Mouse (Mus musculus): ENCODE data around the gene Tbpl1. TPM values are rescaled to one million over a fixed set of nuclear protein-coding genes. Genes with fewer than 3 reads are reported as not detected.

The Tbpl1 gene
- polyA plus RNA-seq (2015; fragmentation: Nextera tagmentation; extraction: Ambion mirVana) = 124 and 127 TPM in 2 replicates

DNA sequence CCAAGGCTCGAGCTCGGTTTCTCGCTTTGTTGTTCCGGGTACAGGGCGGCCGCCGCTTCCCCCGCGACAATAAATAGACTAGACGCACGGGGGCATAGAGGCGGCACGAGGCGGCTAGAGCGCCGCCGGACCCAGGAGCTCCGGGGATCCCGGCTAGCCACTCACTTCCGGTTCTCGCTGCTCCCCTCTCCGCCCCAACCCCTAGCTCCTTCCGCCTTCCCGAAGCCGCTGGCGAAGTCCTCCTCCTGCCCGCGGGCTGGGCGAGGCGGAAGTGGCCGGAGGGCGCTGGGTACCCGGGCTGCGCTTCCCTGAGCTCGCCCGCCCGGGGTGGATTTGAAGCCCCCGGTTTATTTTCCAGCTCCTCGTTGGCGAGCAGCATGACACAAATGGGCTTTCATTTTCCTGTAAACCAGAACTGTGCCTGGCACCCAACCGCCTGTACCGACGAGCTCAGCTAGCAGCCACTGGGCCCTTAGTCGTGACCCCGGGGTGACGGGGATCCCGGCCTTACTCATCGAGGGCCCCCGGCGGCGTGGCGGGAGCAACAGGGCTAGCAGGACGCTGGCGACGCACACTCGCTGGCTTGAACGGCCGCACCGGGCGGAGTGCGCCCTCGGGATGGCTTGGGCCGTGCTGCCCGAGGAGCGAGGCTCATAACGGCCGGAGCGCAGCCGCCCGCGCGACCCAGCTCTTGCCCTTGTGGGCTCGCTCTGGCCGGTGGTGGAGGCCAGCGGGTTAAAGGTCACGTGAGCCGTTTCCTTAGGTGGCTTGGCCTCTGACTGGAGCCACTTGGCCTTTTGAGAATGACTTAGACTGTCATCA is at the start of gene Tbpl1:
Tbpl1 (minus strand) TSS at position 667 of the 822 bp plus-strand sequence.
- peaks cover 37% of the 10 kb centered on the region for H3K4me1 ChIP-seq (replicated peaks)
- no peaks in the 10 kb centered on the region for H3K36me3 ChIP-seq
- H3K27ac ChIP-seq = peak within 1 kb of the TSS; percentile 96
- peak within 1 kb of the TSS; percentile 99 for H3K4me3 ChIP-seq (replicated peaks)
- H3K9me3 ChIP-seq = no peaks in the 10 kb centered on the region
- WGBS = under 1% methylated on average over 77 of the region's 77 CpGs
- ATAC-seq = peak; percentile 99
- no peaks in the 10 kb centered on the region for H3K27me3 ChIP-seq
- H3K9ac ChIP-seq (replicated peaks) = peak within 1 kb of the TSS; percentile 99
- H3K4me2 ChIP-seq (replicated peaks) = peak within 1 kb of the TSS; percentile 94

DNA sequence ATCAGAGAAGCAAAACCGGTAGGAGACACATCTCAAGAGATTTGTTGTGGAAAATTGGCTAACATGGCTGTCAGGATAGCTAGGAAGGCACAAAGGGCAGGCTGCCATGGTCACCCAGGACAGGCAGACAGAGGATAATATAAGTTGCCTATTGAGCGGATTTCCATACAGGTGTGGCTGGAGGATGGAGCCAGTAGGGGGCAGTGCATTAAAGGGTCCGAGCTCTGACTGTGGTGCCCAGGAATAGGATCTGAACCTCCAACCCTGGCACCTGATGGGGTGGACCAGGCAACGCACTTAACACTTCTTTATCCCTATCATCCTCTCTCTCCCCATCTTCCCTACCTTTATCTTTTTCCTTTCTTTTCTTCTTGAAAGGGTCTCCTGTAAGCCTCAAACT is 49.7 kb upstream of the Tbpl1 start:
- Histone ChIP-seq H3K4me1 (replicated peaks) (no peaks in the 10 kb centered on the region), H3K27ac (no peak overlapping the region), H3K4me2 (replicated peaks) (no peak overlapping the region), H3K9ac (replicated peaks) (no peak overlapping the region), H3K36me3 (no peaks in the 10 kb centered on the region), H3K27me3 (no peaks in the 10 kb centered on the region), H3K4me3 (replicated peaks) (no peak overlapping the region), H3K9me3 (no peaks in the 10 kb centered on the region)
- ATAC-seq = no peak
- WGBS = 34% methylated on average over 4 of the region's 4 CpGs

DNA sequence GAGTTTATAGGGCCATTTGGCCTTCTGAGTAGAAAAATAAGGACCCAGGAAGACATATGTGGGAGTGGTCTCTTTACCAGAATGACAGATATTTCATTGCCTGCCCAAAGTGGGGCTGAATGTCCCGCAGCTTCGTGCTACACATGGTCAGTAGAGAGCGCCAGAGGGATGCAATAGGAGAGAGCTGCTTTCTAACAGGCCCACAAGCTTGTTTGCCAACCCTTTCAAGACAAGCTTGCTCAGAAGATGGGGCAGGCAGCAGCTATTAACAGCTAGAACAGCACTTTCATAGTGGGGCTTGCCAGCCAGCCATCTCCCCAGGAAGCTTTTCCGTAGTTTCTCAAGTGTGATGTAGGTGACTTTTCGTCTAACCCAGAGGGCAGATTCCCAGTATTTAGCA is 46.2 kb upstream of the Tbpl1 start:
- no peak overlapping the region for H3K4me3 ChIP-seq (replicated peaks)
- no peak overlapping the region for H3K27ac ChIP-seq
- H3K36me3 ChIP-seq = no peaks in the 10 kb centered on the region
- H3K4me2 ChIP-seq (replicated peaks) = no peak overlapping the region
- no peak overlapping the region for H3K9ac ChIP-seq (replicated peaks)
- H3K4me1 ChIP-seq (replicated peaks) = no peaks in the 10 kb centered on the region
- 20% methylated on average over 5 of the region's 5 CpGs for WGBS
- ATAC-seq = no peak
- H3K9me3 ChIP-seq = no peaks in the 10 kb centered on the region
- no peaks in the 10 kb centered on the region for H3K27me3 ChIP-seq

DNA sequence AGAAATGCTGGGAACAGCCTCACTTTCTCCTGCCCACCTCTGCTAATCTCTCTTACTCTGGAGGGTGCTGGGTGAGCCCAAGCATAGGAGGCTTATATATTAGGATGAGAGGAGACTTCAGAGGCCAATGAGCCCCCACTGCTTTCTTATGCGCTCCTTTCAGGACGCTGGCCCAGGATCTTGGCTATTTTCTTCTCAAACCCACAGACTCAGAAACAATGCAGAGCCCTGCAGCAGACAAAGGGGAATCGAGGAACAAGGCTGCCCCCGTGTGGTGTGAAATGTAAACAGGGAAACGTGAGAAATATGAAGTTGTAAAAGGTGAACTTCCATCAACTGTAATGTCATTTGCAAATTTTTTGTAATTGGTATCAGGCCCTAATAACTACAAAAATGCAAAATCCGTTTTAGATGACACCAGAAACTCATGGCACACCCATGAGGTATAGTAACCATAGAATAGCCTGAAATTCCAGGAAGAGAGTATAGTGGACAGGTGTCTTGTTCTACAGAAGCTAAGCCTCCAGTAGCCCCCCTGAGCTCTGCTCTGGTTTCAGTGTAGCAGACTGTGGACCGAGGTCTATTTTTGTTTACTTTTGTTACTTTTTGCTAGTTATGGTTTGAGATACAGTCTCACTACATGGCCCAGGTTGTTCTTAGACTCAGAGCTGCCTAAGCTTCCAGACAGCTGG is 44.4 kb upstream of the Tbpl1 start:
- Histone ChIP-seq H3K4me3 (replicated peaks) (no peak overlapping the region), H3K36me3 (no peaks in the 10 kb centered on the region), H3K9ac (replicated peaks) (no peak overlapping the region), H3K27me3 (no peaks in the 10 kb centered on the region), H3K4me2 (replicated peaks) (no peak overlapping the region), H3K9me3 (no peaks in the 10 kb centered on the region), H3K27ac (no peak overlapping the region), H3K4me1 (replicated peaks) (no peaks in the 10 kb centered on the region)
- peak; percentile 80 for ATAC-seq
- 15% methylated on average over 7 of the region's 7 CpGs for WGBS

DNA sequence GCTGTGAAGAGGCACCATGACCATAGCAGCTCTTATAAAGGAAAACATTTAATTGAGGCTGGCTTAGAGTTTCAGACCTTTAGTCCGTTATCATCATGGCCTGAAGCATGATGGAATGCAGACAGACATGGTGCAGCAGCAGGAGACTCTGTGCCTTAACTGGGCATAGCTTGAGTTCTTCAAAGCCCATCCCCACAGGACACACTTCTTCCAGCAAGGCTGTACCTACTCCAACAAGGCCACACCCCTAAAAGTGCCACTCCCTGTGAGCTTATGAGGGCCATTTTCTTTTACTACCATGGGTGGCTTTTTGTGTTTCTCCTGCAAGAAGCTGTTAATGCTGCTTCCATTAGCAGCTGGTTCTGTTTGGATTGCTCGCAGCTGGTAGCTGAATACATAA is 43.7 kb upstream of the Tbpl1 start:
- no peaks in the 10 kb centered on the region for H3K27me3 ChIP-seq
- no peak for ATAC-seq
- H3K9ac ChIP-seq (replicated peaks) = no peak overlapping the region

DNA sequence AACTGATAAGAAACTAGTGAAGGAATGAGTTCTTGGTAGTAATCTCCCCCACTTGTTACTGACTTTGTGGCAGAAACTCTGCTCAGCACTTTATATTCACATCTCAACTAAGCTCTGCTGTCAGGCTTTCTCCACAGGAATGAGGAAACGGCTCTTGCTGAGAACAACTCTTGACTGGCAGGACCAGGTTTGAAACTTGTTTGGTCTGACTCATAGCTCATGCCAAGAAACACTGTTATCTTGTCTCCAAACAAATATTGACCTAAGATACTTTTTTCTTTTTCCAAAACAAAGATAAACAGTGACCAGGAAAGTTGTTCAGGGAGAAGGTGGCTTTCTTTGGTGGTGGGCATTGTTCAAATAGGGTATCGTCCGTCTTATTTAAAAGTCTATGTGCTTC is 42.9 kb upstream of the Tbpl1 start:
- Histone ChIP-seq H3K9me3 (no peaks in the 10 kb centered on the region), H3K27me3 (no peaks in the 10 kb centered on the region), H3K4me3 (replicated peaks) (no peak overlapping the region), H3K9ac (replicated peaks) (no peak overlapping the region), H3K27ac (no peak overlapping the region), H3K4me2 (replicated peaks) (no peak overlapping the region), H3K4me1 (replicated peaks) (no peaks in the 10 kb centered on the region), H3K36me3 (no peaks in the 10 kb centered on the region)
- no peak for ATAC-seq
- 88% methylated on average over 3 of the region's 3 CpGs for WGBS

More for the DNA sequence above, 43.7 kb upstream of the Tbpl1 start:
- no peak overlapping the region for H3K4me2 ChIP-seq (replicated peaks)
- H3K36me3 ChIP-seq = no peaks in the 10 kb centered on the region
- no peaks in the 10 kb centered on the region for H3K9me3 ChIP-seq
- 84% methylated on average over 2 of the region's 2 CpGs for WGBS
- H3K4me1 ChIP-seq (replicated peaks) = no peaks in the 10 kb centered on the region
- H3K27ac ChIP-seq = no peak overlapping the region
- H3K4me3 ChIP-seq (replicated peaks) = no peak overlapping the region

DNA sequence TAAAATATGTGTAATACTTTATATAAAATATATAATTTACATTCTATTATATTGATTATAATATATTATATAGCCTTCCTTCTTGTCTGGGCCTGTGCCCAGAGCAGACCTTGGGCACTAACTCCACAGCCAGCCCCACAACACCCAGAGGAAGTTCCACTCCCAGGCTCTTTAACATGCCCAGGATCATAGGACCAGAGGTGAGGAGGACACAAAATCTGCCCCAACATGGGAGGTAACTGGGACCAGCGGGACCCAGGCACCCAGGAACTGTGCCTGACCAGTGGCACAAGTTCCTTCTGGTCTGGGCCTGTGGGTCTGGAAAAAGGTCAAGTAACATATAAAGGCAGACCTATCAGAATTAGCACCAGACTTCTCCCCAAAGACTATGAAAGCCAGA is 22.5 kb upstream of the Tbpl1 start:
- 100% methylated on average over 1 of the region's 1 CpGs for WGBS

DNA sequence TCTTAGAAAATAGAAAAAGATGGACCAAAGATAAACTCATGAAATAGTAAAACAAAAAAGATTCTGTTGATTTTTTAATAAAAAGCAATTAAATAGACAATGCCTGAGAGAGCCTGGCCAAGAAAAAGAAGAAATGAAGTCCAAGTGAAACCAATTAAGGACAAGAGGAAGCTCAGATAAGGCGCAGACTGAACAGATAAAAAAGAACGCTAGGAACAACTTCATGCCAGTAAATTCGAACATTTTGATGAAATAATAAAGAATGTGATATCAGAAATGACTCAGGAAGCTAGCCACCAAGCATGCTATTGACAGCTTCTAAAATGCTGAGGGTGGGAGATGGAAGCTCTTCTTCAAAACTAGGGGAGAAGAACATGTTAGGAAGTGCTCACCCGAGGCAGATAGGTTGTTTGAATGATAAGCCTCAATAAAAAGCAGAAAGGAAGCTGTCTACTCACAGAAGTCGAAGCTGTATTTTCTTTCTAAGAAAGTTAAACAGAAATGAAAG is 19.5 kb upstream of the Tbpl1 start:
- no peak for ATAC-seq
- no peak overlapping the region for H3K9ac ChIP-seq (replicated peaks)
- H3K4me3 ChIP-seq (replicated peaks) = no peak overlapping the region
- no peaks in the 10 kb centered on the region for H3K36me3 ChIP-seq
- H3K4me2 ChIP-seq (replicated peaks) = no peak overlapping the region
- peaks cover 8% of the 10 kb centered on the region for H3K4me1 ChIP-seq (replicated peaks)
- H3K27me3 ChIP-seq = no peaks in the 10 kb centered on the region
- H3K9me3 ChIP-seq = no peaks in the 10 kb centered on the region
- WGBS = 80% methylated on average over 5 of the region's 5 CpGs
- no peak overlapping the region for H3K27ac ChIP-seq

More for the DNA sequence above, 22.5 kb upstream of the Tbpl1 start:
- Histone ChIP-seq H3K4me1 (replicated peaks) (no peaks in the 10 kb centered on the region), H3K9me3 (no peaks in the 10 kb centered on the region), H3K27me3 (no peaks in the 10 kb centered on the region), H3K9ac (replicated peaks) (no peak overlapping the region), H3K27ac (no peak overlapping the region), H3K4me3 (replicated peaks) (no peak overlapping the region), H3K36me3 (no peaks in the 10 kb centered on the region), H3K4me2 (replicated peaks) (no peak overlapping the region)
- no peak for ATAC-seq

DNA sequence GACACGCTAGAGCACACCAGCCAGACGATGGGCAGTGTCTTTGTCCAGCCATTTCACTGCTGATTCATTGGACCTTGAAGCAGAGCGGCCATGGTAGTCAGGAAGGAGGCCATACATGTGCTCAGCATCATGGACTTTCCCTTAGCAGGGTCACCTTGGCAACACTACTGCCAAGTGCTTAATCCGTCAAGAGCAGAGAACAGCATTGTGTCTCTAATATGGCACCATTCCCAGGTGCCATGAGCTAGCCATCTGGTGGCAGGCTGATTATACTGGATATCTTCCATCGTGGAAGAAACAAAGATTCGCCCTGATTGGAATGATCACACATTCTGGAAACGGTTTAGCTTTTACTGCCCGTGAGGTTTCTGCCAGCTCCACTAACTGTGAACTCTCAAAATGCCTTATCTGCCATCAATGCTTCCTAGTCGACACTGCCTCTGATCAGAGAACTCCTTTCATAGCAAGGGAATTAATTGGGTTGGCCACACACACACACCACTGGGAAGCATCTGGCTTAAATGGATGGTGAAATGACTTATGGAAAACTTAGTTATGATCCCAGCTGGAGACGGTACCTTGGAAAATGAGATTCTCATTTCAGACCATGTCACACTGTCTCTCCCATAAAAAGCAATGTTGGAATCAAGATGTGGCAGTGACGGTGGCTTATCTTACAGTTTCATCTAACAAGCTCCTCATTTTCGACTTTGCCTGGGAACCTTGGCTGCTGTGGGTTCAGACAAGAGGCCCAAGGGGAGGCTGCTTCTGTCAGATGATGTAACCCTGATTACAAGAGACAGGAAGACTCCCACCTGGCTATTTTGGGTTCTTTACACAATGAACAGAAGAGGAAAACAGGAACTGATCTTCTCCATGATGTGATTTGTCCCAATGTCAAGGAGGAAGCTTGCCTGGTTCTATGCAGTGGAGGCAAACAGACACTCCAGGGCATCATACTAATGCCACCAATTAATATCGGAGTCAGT is 14.9 kb upstream of the Tbpl1 start:
- Histone ChIP-seq H3K9me3 (no peaks in the 10 kb centered on the region), H3K4me2 (replicated peaks) (no peak overlapping the region), H3K36me3 (no peaks in the 10 kb centered on the region), H3K4me1 (replicated peaks) (peaks cover 9% of the 10 kb centered on the region), H3K9ac (replicated peaks) (no peak overlapping the region), H3K4me3 (replicated peaks) (no peak overlapping the region), H3K27ac (peak overlapping the region; percentile 40), H3K27me3 (no peaks in the 10 kb centered on the region)
- peak; percentile 91 for ATAC-seq
- WGBS = 65% methylated on average over 13 of the region's 13 CpGs

DNA sequence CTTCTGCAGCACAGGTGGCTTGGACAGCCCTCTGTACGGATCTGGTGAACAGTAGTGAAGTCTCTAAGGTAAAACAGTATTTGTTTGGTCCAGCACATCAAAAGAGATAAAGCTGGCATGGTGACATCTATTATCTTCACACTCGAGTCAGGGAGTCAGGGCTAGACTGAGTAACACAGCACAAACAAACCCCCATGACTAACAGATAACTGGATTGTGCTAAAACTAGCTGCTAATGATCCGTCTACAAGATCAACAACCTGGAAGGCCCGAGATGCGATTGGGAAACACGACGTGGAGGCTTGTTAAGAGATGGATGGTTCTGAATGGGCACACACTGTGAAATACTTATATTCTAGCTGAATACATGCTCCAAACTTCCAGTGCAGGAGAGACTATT is 14.2 kb upstream of the Tbpl1 start:
- H3K27ac ChIP-seq = peak overlapping the region; percentile 40
- peak; percentile 22; the same call in 1 of the 2 replicates for ATAC-seq
- H3K36me3 ChIP-seq = no peaks in the 10 kb centered on the region
- 68% methylated on average over 7 of the region's 7 CpGs for WGBS
- H3K9ac ChIP-seq (replicated peaks) = no peak overlapping the region
- H3K4me3 ChIP-seq (replicated peaks) = no peak overlapping the region
- no peak overlapping the region for H3K4me2 ChIP-seq (replicated peaks)
- H3K9me3 ChIP-seq = no peaks in the 10 kb centered on the region
- peaks cover 9% of the 10 kb centered on the region for H3K4me1 ChIP-seq (replicated peaks)
- H3K27me3 ChIP-seq = no peaks in the 10 kb centered on the region

DNA sequence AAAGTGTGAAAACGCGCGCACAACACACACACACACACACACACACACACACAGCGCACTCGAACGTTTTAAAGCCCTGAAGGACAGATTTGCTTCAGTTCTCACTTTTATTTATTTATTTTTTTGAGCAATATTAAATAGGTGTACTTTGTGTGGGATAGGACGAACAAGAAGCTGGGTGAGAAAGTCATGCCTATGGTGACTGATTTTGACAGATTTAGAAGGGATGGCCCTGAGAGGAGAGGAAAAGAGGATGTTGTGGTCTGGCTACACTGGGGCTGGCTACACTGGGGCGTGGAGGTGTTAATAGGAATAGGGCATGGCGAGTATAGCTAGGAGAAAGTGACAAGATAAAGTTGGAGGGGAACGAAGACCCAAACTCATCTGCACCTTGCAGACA is 443 bp upstream of the Tbpl1 start:
- WGBS = 67% methylated on average over 10 of the region's 10 CpGs
- Histone ChIP-seq H3K36me3 (no peaks in the 10 kb centered on the region), H3K9me3 (no peaks in the 10 kb centered on the region), H3K4me1 (replicated peaks) (peaks cover 30% of the 10 kb centered on the region), H3K4me2 (replicated peaks) (peak overlapping the region; percentile 94), H3K27ac (peak overlapping the region; percentile 96), H3K4me3 (replicated peaks) (peak overlapping the region; percentile 99), H3K9ac (replicated peaks) (peak overlapping the region; percentile 99), H3K27me3 (no peaks in the 10 kb centered on the region)
- no peak for ATAC-seq
